Mouse (Mus musculus) adrenal gland, postnatal 10 days (tissue): ENCODE measurements around the gene Gm20822. TPM values are rescaled to one million over a fixed set of nuclear protein-coding genes. Genes with fewer than 3 reads are reported as not detected.
"Not testable (repeated sequence)": the region's sequence is repeated elsewhere in the genome, so short reads cannot be mapped to it uniquely, and the experiment has no call there.

ENCODE experiments used
- DNase-seq: peaks from one replicate; pipeline ENCODE4 v3.0.0; 2021; ENCODE audit warnings: mixed read lengths
- long read RNA-seq, 2 experiments: library from polyadenylated mRNA; stranded (forward); transcript quantifications; one replicate each; pipeline ENCODE4 v2.0.0; 2021
- total RNA-seq, 2 experiments: library from RNA; stranded (reverse); gene quantifications; 2 replicates each; pipeline ENCODE4 v1.2.3; 2021

Gm20822 gene
- not detected for total RNA-seq
- long read RNA-seq, experiment 1: 0 reads
- long read RNA-seq, experiment 2: 0 reads

- DNase-seq: not testable (repeated sequence)
Observed at GRCm38 (mm10) chrY:15884671-15885070, at the start of gene Gm20822. Gene Gm20822, minus strand, starts transcription at chrY:15884771.
